Mouse (Mus musculus): Measurements from ENCODE around the gene Nmt2.

Gene Nmt2

GRCm38 (mm10) chr2:3305426-3306025 lies 21.5 kb downstream of the Nmt2 start:
- ChIA-PET CTCF (no interaction called here), POLR2A (no interaction called here)

GRCm38 (mm10) chr2:3323132-3323531 lies 39.1 kb downstream of the Nmt2 start:
- ChIA-PET POLR2A (interaction anchor here in 3 of 4 experiments (0.9 to 1.7 kb wide), 6 partner anchors 9 to 39 kb away, joined by 3 to 8 read pairs (median 4); partner anchors contain the start of genes Rpp38 (in 3 of the 3), Acbd7 (in 1 of the 3) and Nmt2 (in 1 of the 3)), CTCF (no interaction called here)

GRCm38 (mm10) chr2:3324381-3325130 lies 40.5 kb downstream of the Nmt2 start:
- ChIA-PET CTCF (no interaction called here), POLR2A (interaction anchor here in 2 of 4 experiments (0.5 to 1.7 kb wide), 6 partner anchors 8 to 94 kb away, joined by 3 to 4 read pairs (median 3); partner anchors contain the start of genes Acbd7 (in 1 of the 2) and Rpp38 (in 1 of the 2))

GRCm38 (mm10) chr2:3326547-3326946 lies 42.5 kb downstream of the Nmt2 start:
- ChIA-PET CTCF (interaction anchor here in 1 of 4 experiments (0.7 kb wide), 1 partner anchor 87 kb away, joined by 3 read pairs; no protein-coding TSS in a partner anchor), POLR2A (no interaction called here)

- ChIA-PET CTCF (no interaction called here), POLR2A (interaction anchor here in 2 of 4 experiments (0.8 to 6.0 kb wide), 2 partner anchors 8 to 43 kb away, joined by 3 to 45 read pairs; partner anchors contain the start of gene Nmt2 (in 1 of the 2))
Observed at GRCm38 (mm10) chr2:3327351-3327750, 43.3 kb downstream of the Nmt2 start.

- POLR2A ChIA-PET, result interaction anchor here in 3 of 4 experiments (0.7 to 6.0 kb wide), 19 partner anchors 8 to 382 kb away, joined by 3 to 45 read pairs (median 16); partner anchors contain the start of genes Nmt2 (in 3 of the 3), Suv39h2 (in 3 of the 3), Cdnf (in 2 of the 3) and Dclre1c (in 2 of the 3)
- CTCF ChIA-PET, result no interaction called here
Observed at GRCm38 (mm10) chr2:3331071-3331703, 47.2 kb downstream of the Nmt2 start.

GRCm38 (mm10) chr2:3332056-3332455 lies 48.0 kb downstream of the Nmt2 start:
- POLR2A ChIA-PET, result interaction anchor here in 3 of 4 experiments (0.8 to 6.0 kb wide), 43 partner anchors 9 to 1129 kb away, joined by 3 to 45 read pairs (median 4); partner anchors contain the start of genes Dclre1c (in 3 of the 3), Nmt2 (in 3 of the 3), Suv39h2 (in 3 of the 3) and Cdnf (in 2 of the 3)
- CTCF ChIA-PET, result interaction anchor here in 2 of 4 experiments (0.9 to 1.4 kb wide), 3 partner anchors 17 to 242 kb away, joined by 4 read pairs; no protein-coding TSS in a partner anchor

- CTCF ChIA-PET, result interaction anchor here in 2 of 4 experiments (0.6 to 1.4 kb wide), 5 partner anchors 16 to 467 kb away, joined by 3 to 4 read pairs (median 4); no protein-coding TSS in a partner anchor
- POLR2A ChIA-PET, result interaction anchor here in 3 of 4 experiments (0.5 to 6.0 kb wide), 55 partner anchors 8 to 1261 kb away, joined by 3 to 45 read pairs (median 4); partner anchors contain the start of genes Cdnf (in 3 of the 3), Dclre1c (in 3 of the 3), Gm45902 (in 3 of the 3) and Hspa14 (in 3 of the 3)
Observed at GRCm38 (mm10) chr2:3332484-3333242, 48.7 kb downstream of the Nmt2 start, which contains the start of gene Rpp38. Gene Rpp38 (minus strand): TSS chr2:3332643.

- CTCF ChIA-PET, result no interaction called here
- POLR2A ChIA-PET, result interaction anchor here in 2 of 4 experiments (0.6 to 5.5 kb wide), 6 partner anchors 49 to 179 kb away, joined by 3 to 36 read pairs (median 22); partner anchors contain the start of genes Nmt2 (in 2 of the 2), Cdnf (in 1 of the 2), Dclre1c (in 1 of the 2) and Gm45902 (in 1 of the 2)
Observed at GRCm38 (mm10) chr2:3333761-3334160, 49.7 kb downstream of the Nmt2 start.

GRCm38 (mm10) chr2:3335611-3336301 lies 51.7 kb downstream of the Nmt2 start, which contains the start of gene Acbd7:
Gene Acbd7 (plus strand): TSS chr2:3336168.
- ChIA-PET CTCF (interaction anchor here in 1 of 4 experiments (1.1 kb wide), 1 partner anchor 78 kb away, joined by 3 read pairs; no protein-coding TSS in a partner anchor), POLR2A (interaction anchor here in 3 of 4 experiments (0.6 to 4.6 kb wide), 42 partner anchors 9 to 825 kb away, joined by 3 to 30 read pairs (median 4); partner anchors contain the start of genes Cdnf (in 3 of the 3), Gm45902 (in 3 of the 3), Hspa14 (in 3 of the 3) and Nmt2 (in 3 of the 3))

GRCm38 (mm10) chr2:3348422-3348821 lies 64.4 kb downstream of the Nmt2 start:
- POLR2A ChIA-PET, result interaction anchor here in 2 of 4 experiments (0.7 to 1.0 kb wide), 2 partner anchors 13 to 71 kb away, joined by 3 to 5 read pairs; partner anchors contain the start of gene Acbd7 (in 1 of the 2)
- CTCF ChIA-PET, result interaction anchor here (0.8 to 1.7 kb wide), 11 partner anchors 16 to 457 kb away, joined by 3 to 9 read pairs (median 4); partner anchors contain the start of gene Rpp38 (in 1 of the 4)

- ChIA-PET POLR2A (interaction anchor here in 1 of 4 experiments (1.0 kb wide), 1 partner anchor 13 kb away, joined by 5 read pairs; the partner anchor contains the start of gene Acbd7), CTCF (interaction anchor here (0.6 to 1.7 kb wide), 13 partner anchors 16 to 456 kb away, joined by 3 to 9 read pairs (median 4); partner anchors contain the start of genes Cdnf (in 1 of the 4), Gm45902 (in 1 of the 4), Hspa14 (in 1 of the 4) and Rpp38 (in 1 of the 4))
Observed at GRCm38 (mm10) chr2:3348919-3349318, 64.9 kb downstream of the Nmt2 start.

- POLR2A ChIA-PET, result no interaction called here
- CTCF ChIA-PET, result interaction anchor here in 1 of 4 experiments (1.0 kb wide), 1 partner anchor 61 kb away, joined by 3 read pairs; no protein-coding TSS in a partner anchor
Observed at GRCm38 (mm10) chr2:3353160-3353559, 69.1 kb downstream of the Nmt2 start.

GRCm38 (mm10) chr2:3355793-3356192 lies 71.8 kb downstream of the Nmt2 start:
- ChIA-PET CTCF (no interaction called here), POLR2A (interaction anchor here in 1 of 4 experiments (0.6 kb wide), 1 partner anchor 69 kb away, joined by 3 read pairs; no protein-coding TSS in a partner anchor)

GRCm38 (mm10) chr2:3356311-3356710 lies 72.3 kb downstream of the Nmt2 start:
- CTCF ChIA-PET, result no interaction called here
- POLR2A ChIA-PET, result interaction anchor here in 1 of 4 experiments (0.6 kb wide), 1 partner anchor 69 kb away, joined by 3 read pairs; no protein-coding TSS in a partner anchor

- ChIA-PET POLR2A (no interaction called here), CTCF (interaction anchor here in 1 of 4 experiments (0.5 kb wide), 1 partner anchor 943 kb away, joined by 3 read pairs; no protein-coding TSS in a partner anchor)
Observed at GRCm38 (mm10) chr2:3357887-3358286, 73.9 kb downstream of the Nmt2 start.
